Comparison of ENCODE assay signal across 15 mouse cellular contexts in the genomic region with DNA sequence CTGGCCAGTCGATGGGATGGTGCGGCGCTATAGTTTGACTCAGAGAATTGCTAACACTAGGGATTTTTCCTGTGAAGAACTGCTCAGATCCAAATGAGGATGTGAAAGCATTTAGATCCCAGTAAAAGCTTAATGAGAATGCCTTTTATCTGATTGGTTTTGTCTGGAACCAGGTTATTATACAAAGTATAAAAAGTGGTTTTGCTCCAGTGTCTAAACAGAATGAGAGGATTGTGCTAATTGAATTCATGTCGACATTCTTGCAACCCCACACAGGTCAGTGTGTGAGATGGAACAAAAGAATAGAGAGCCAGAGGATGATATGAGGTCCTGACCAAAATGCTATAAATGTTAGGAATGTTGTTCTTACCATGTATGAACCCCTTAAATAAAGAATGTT.
"Had no signal": no experiment of that assay in that cellular context is flagged by ENCODE, and none has a peak within 500 bp of the region (broad histone marks: within the 10 kb centered on the region; RNA-seq: fewer than 3 reads in every experiment).

No protein-coding gene starts in this region.

- H3K27me3 ChIP-seq: neural tube, embryonic 12.5 days; stomach, embryonic 15.5 days had no signal

- H3K4me2 ChIP-seq: neural tube, embryonic 12.5 days; stomach, embryonic 15.5 days had no signal

- H3K27ac ChIP-seq: neural tube, embryonic 12.5 days; stomach, embryonic 15.5 days; stomach, postnatal 0 days had no signal

- H3K9me3 ChIP-seq: neural tube, embryonic 12.5 days; stomach, embryonic 15.5 days had no signal

- H3K4me3 ChIP-seq: neural tube, embryonic 12.5 days; stomach, embryonic 15.5 days had no signal

- H3K36me3 ChIP-seq: neural tube, embryonic 12.5 days; stomach, embryonic 15.5 days had no signal

- DNase-seq: retina, postnatal 1 day; right cerebral cortex, adult 18-20 months; right cerebral cortex, postnatal 14 days; right cerebral cortex, postnatal 25 days; right cerebral cortex, postnatal 4 days; spleen, adult 18-20 months; thymus, adult 18-20 months; thymus, adult 2 months; thymus, postnatal 14 days; thymus, postnatal 25 days; thymus, postnatal 36 days; thymus, postnatal 4 days had no signal

- H3K9ac ChIP-seq: neural tube, embryonic 12.5 days; stomach, embryonic 15.5 days had no signal

- H3K4me1 ChIP-seq: stomach, embryonic 15.5 days had no signal
